Mouse (Mus musculus): Measurements from ENCODE around the gene Chst13.

The Chst13 gene

GRCm38 (mm10) chr6:90319475-90320191, 5.4 kb downstream of the Chst13 start:
- DNase-seq = no peak

- DNase-seq = no peak
Observed at GRCm38 (mm10) chr6:90319019-90319418, 6.0 kb downstream of the Chst13 start.

GRCm38 (mm10) chr6:90317510-90318258, 7.3 kb downstream of the Chst13 start:
- DNase-seq = no peak

GRCm38 (mm10) chr6:90315961-90316360, 9.0 kb downstream of the Chst13 start:
- DNase-seq = no peak

DNA sequence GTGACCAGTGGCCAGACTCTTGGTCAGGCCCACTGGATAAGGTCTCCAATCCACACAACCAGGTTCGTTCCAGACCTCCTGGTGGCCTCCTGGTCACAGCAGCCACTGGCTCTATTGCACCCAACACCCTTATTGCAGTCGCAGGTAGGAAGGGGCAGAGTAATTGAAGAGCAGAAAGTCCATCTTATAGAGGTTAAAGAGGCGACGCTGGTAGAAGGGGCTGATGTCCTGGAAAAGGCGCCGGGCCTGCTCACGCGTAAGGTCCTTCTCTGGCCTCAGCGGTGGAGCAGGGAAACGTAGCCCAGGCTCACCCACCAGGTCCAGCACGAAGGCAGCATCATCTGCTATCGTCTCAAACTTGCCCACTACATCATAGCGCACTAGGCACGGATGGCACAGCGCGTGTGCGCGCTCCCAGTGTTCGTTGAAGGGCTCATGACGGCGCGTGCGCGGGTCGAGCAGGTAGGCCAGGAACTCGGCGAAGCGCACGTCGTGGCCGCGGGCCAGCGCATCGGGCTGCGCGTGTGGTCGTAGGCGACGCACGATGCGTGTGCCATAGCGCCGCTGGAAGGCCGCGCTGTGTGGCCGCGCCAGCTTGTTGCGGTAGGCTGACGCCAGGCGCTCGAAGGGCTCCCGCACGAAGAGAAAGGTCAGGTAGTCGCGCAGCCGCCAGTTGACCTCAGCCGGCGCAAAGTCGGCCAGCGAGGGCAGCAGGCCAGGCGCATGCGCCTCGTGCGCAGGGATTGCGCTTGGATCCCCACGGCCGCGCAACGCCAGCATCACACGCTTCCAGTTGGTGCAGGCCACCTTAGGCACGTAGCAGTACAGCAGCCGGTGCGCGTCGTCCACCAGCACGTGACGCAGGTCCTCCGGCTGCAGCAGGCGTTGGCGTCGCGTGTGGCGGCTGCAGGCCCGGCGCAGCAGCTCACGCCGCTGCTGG, 15.9 kb downstream of the Chst13 start:
- DNase-seq = no peak

- DNase-seq = no peak
Observed at GRCm38 (mm10) chr6:90306315-90306975, 18.5 kb downstream of the Chst13 start.

DNA sequence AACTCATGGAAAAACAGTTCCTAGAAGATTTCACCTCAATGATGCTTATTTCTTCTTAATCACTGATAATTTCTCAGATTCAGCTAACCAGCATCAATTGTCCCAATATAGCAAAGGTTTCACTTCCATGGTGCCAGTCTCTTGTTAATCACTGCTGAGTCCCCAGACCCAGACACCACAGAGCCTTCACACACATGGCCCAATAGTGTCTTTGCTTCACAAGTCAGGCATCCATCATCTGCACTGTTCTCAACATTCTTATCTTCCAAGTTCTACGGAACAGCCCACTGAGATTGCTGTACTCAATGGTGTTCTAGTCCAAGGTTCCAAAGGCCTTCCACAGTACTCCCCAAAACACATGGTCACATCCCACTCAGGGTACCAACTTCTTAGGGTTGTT, 24.1 kb downstream of the Chst13 start, which contains the start of gene BC048671:
BC048671 (plus strand) TSS at position 301 of the 400 bp plus-strand sequence.
- no peak for DNase-seq

DNA sequence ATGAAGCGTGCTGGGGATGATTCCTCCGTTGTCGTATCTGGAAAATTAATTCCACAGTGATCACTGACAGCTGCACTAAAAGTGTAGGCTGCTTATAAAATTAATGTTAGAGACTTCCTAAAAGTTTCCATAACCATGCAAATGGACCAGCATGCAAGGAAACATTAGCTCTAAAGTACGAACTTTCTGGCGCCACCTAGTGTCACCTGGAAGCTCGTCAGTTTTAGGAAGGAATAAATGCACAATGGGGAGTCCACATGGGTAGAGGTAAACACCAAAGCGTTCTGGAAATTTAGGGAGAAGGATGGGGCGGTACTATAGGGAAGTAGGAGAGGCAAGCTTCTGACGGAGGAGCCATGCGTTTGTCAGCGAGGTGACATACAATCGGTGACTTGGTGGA, 36.7 kb downstream of the Chst13 start:
- no peak for DNase-seq
